Mouse (Mus musculus) erythroid progenitor cell, adult 5-6 weeks (primary cell): Measurements from ENCODE around the gene Carmil1. TPM values are rescaled to one million over a fixed set of nuclear protein-coding genes. Genes with fewer than 3 reads are reported as not detected.
A peak's percentile ranks its signal among the peaks of the same experiment; 100 is the strongest.
"Not testable (repeated sequence)": the region's sequence is repeated elsewhere in the genome, so short reads cannot be mapped to it uniquely, and the experiment has no call there.

Source experiments
- ATAC-seq: replicated peaks from 2 replicates; pipeline ENCODE4 v1.8.0; 2016; ENCODE audit warnings: moderate number of reproducible peaks, mild to moderate bottlenecking, moderate TSS enrichment, inconsistent platforms; ENCODE audit not compliant: poor library complexity, low FRiP score, severe bottlenecking
- total RNA-seq, 2 experiments: library from RNA; stranded (forward) in 1 of 2; stranded (reverse) in 1 of 2; fragments of 150-400 nt in 1 of 2; fragments of 186-747, 209-891 nt in 1 of 2; gene quantifications; 2 replicates each; pipeline versions ENCODE4 v1.2.3 to v1.2.4; 2015 to 2017; ENCODE audit warnings: low replicate concordance in 2 of 2

Carmil1 gene
- total RNA-seq, 2 experiments from 2014 or later = 0.68 to 3.8 TPM

DNA sequence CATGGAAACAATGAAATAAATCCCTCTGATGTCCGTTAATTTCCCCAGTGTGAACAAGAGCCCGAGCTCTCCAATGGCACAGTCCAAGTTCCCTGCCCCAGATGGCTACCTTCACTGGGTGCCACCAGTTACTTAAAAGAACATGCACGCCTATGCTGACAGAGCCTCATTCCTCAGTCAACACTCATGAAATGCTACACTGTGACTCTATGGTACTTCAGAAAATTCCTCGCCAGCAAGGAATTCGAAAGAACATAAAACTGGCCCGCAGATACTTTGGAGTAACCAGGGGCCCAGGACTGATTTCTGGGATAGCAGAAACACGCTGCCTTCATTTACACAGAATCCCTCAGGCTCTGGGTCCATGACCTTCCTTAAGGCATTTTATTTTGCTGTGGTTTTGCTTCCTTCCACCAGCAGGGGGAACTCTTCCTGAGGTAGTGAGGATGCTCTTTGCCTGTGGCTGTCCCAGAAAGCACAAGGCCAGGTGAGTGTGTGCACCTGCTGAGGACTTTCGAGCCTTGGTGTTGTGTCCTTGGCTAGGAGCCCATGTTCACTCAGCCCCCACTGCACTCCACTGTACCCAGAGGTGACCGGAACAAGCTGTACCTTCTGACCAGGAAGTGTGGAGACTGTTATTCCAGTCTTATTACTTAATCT is 167.8 kb downstream of the Carmil1 start:
- peak; percentile 83 for ATAC-seq

DNA sequence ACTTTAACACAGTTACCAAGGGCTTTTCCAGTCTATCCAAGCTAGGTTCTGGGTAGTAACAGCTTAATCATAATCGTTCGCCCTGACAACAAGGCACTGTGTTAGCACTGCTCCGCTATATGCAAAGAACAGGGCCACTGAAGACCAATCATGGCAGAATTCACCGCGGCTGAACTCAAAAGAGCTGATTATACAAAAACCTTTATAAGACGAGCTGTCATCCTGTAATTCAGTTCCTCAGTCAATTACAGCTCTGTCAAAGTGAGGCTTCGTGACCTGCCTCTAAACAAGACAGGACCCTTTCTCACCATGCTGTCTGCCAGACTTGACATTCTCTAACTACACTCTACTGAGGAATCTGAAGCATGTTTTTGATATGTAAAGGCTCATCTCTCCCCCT is 170.3 kb downstream of the Carmil1 start:
- no peak for ATAC-seq

DNA sequence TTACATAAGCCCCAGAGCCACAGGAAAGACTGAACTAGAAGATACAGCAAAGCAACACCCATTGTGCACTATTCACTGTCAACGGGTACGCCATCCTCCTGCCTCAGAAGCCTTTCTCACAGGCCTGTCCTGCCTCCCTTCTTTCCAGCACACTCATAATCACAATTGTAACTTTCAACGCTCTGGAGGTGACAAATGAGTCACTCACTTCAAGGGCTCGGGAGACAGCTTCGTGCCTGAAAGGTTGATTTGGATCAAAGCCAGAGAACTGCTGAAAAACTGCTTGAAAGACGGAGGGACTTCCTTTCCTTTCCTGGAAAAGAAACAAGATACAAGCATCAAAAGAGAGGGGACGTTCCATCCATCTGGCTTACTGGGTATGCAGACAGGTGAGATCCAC is 172.3 kb downstream of the Carmil1 start:
- ATAC-seq = no peak

DNA sequence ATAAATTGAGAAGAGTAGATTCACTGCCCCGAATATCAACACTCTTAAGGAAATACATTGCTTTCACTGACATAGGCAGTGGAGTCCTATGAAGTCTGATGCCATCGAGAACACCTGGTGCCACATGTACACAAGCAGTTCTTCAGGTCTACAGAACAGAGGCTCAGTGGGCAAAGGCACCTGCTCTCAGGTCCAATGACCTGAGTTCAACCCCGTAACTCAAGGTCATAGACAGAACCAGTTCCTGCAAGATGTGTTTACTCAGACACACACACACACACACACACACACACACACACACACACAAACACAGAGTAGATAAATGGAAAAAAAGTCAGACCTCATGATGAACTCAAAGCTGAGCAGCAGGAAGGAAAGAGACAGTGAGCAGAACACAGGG is 173.5 kb downstream of the Carmil1 start:
- ATAC-seq = no peak

DNA sequence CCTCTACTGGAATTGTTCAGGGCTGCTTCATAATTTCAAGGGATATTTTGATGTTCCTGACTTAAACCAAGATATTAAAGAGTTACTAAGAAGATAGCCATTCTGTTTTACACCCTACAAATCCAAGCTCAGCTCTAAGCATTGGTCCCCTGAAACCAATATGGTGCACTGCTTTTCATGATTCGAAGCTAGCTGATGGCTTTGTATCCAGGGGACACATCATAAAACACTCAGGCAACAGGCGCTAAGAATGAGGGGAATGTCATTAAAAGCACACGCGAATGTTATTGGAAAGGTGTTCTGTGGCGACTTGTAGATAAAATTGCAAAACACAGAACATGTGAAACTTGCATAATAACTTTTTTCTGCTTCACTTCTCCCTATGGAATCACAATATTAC is 174.8 kb downstream of the Carmil1 start:
- no peak for ATAC-seq

DNA sequence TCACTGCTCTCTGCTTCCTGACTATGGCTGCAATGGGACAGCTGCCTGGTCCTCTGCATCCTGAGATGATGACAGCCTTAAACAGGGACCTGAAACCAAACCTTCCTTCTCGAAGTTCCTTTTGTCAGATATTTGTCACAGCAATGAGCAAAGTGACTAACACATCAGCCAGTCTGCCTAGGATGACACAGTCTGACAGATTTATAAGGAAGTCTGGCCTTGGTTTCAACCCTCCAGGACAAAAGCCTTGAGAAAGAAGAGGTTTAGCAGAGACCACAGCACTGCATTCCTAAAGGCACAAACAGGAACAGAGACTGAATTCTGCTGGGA is 175.3 kb downstream of the Carmil1 start:
- no peak for ATAC-seq

DNA sequence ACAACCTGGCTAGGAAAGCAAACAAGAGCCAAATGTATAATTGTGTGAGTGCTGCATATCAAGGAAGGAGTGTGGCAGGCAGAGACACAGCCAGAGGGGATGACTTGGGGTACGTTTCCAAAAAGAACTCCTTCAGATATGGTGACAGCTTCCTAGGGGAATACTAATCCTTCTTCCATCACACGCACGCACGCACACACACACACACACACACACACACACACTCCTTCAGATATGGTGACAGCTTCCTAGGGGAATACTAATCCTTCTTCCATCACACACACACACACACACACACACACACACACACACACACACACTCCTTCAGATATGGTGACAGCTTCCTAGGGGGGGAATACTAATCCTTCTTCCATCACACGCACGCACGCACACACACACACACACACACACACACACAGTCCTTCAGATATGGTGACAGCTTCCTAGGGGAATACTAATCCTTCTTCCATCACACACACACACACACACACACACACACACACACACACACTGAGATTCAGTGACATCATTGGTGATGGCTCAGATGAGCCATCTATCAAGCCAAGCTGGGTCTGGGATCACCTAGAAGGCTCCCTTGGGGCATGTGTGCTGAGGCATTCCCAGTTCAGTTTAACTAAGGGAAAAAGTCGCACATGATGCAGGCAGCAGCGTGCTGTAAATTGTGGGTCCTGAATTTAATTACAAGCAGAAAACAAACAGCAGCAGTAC is 175.8 kb downstream of the Carmil1 start:
- ATAC-seq = not testable (repeated sequence)

DNA sequence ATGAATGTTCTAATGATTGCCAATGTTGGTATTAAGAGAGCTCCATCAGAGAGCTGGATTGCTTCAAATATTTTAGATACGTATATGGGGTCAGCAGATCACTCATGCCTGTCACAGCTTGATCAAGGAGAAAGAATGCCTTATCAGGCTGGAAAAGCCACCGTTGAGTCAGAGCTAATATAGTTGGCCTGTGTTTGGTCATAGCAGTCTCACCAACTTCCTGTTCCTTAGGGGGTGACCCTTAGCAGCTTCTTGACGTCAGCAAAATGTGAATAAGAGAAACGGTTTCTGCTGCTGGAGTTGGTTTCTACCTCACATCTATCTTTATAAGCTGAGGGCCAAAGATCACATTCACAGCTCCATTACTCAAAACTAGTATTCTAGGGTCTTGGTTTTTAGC is 176.6 kb downstream of the Carmil1 start:
- ATAC-seq = no peak

DNA sequence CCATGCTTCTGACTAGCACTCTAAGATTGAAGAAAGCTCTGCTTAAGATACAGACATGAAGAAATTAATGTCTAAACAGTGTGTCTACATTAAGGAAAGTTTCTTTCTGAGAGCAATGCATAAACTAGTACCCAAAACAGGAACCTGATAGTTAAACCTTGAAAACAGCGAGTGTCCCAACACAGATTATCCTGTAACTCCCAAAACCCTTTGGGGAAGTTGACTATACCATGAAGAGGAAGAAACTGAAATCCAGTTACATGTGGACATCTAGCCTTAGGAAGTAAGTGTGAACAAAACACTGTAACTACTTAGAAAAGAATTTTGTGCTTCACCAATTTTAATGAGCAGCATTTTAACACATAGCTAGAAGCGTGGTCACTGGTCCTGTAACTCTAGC is 177.4 kb downstream of the Carmil1 start:
- ATAC-seq = no peak

DNA sequence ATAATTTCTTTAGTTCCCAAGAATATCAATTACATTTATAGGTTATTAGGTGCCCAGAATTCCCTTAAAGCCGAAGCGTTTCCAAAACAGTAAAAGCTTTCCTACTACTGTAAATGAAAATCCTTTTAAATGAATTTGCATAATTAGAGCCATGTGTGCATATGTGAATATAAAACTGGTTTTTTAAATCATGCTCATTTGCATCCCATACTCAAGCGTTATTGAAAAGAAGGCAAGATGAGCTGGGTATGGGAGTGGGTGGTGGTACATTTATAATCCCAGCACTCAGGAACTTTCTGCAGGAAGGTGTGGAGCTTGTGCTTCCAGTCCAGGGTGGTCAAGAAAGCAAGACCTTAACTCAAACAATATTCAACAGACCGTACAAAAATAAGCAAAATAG is 178.3 kb downstream of the Carmil1 start:
- no peak for ATAC-seq

DNA sequence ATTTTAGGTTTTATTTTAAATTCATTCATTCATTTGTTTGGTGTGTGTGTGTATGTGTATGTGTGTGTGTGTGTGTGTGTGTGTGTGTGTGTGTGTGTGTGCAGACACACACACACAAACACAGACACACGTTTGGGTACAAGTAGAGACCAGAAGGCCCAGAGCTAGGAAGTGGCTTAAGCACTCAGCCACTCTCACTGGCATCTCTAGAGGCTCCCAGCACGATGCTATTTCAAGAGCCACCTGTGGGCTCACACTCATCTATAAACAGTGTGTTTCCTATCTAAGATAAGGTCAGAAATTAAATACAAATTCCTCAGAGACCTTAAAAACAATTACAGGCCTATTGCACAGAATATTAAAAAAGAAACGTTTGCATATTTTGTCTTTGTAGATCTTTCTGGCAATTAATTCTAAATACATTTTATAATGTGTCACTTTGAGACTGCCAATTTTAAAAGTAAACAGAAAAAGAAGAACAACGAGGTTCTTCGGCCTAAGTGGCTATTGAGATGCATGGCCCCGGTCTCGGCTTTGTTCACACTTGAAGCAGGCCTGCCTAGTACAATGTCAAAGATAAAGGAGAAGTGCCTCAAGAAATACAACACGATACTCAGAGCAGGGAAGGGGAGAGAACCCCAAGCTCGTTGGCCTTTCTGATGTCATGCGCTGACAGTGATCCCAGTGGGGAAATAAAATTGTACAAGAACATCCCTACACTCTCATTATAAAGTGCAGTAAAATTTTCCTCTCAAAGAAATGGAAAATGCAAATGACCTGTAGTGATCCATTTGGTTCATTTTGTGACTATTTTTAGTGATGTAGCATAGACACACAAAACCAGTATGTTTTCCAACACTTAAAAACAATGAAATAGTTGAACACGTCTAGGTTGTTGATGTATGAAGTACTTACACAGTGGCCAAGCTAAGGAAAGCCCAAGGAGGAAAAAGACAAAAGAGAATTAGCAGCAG is 179.2 kb downstream of the Carmil1 start:
- no peak for ATAC-seq

DNA sequence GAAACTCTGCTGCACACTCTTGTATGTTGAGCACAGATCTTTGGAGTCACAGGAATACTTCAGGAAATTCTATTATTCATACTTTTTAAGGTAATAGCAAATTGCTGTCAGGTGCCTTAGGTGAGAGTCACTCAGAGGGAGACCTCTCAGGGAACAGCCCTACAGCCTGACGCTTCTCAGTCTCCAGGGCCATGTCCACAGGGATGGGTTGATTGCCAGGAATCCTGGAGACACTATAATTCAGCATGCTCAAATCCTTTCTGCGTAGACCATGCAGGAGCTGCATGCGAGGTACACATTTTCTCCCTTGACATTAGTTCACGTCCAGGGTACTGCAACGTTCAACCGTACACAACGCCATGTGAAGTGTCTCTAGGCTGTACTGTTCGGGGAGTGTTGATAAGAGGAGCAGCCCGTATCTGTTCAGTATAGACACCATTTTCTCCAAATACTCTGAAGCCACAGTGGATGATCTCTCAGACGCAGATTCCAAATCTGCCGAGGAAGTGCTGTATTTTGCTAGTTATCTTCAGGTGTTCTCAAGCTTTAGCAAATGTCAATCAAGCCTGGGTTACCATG is 180.0 kb downstream of the Carmil1 start:
- no peak for ATAC-seq

DNA sequence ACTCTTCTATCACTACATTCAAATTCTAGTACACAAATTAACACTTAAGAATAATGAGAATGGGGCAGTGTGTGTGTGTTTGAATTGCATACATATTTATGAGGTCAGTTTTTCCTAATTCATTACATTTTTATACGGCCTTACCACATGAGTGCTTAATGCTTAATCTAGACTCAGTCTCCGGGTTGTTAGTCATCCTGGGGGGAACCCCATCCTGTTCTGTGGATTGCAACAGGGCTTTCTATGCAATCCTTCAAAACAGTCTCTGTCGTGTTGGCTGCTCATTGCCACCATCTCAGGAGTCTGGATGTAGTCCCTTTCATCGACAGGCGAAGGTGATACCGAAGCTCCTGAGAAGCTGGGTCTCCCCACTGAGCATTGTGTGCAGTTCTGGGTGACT is 184.0 kb downstream of the Carmil1 start:
- no peak for ATAC-seq

DNA sequence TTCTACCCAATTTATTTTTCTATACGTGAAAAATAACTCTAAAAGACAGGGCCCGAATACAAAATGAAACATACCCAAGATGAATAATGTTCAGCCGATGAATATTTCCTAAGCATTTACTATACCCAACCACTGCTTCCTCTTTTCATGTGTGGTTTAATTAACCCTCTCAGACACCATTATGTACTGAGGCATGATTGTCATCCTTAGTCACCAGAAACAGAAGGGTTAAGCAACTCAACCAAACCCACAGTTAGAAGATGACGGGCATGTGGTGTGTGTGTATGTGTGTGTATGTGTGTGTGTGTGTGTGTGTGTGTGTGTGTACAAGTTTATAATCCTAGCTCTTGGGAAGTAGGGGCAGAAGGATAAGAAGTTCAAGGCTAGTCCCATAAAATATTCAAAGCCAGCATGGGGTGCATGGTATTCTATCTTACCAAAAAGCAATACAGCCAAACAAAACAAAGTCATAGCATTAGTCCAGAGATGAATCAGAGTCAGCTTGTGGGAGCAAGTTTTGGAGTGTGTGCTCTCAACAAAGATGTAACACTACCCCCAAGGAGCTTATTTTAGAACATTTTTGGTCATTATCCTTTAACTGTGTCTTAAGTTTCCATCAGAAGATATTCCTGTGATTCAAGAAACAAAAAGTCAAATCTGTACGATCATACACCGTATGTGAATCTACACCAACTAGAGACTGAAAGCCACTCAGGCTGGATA is 185.6 kb downstream of the Carmil1 start:
- ATAC-seq = no peak

DNA sequence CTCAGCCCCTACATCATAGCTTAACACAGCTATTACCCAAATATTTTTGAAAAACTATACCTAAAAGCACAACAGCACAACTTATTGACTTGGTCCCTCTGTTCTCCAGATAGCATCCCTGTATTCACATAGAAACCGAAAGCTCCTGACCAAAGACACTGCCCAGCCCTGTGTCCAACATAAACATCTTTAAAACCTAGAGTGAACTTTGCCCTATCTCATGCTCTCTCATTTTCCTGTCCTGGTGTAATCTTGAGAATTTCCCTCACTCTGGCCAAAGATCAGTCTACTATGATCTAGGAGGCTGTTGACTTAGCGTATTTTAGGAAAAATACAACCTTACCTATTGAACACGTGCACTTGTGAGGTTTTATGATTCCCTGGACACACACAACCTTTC is 187.5 kb downstream of the Carmil1 start:
- ATAC-seq = no peak

DNA sequence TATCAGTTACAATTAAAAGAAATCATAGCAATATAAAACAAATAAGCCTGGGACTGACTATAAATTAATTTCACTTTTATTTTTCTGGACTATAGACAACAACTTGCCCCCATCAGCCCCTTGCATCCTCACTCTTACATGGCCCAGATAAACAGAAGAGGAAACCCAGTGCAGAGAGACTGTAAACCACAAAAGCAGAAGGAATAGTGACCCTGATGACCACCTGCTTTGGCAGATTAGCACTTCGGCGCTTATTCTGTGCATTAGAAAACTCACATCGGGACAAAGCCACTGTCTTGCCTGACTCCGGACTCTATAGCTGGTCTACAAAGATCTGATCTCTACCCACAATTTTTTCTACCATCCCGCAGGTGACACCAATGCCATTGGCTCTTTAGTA is 188.5 kb downstream of the Carmil1 start:
- no peak for ATAC-seq

DNA sequence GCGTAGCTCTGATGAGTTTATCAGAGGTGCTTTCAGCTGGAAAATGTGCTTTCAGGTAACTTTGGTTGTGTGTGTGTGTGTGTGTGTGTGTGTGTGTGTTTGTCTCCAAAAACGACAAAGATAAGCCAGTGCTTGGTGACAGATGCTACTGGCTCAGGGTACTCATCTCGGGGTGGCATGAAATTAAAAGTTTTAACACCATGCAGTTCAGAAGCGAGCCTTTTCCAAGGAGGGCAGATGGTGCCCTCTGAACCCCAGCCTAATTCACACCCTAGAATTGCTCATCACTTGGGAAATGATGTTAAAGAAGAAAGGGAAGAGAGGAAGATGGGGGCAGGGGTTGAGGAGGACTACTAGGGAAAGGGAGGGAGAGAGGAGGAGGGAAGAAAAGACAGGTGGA is 198.4 kb downstream of the Carmil1 start:
- ATAC-seq = no peak

DNA sequence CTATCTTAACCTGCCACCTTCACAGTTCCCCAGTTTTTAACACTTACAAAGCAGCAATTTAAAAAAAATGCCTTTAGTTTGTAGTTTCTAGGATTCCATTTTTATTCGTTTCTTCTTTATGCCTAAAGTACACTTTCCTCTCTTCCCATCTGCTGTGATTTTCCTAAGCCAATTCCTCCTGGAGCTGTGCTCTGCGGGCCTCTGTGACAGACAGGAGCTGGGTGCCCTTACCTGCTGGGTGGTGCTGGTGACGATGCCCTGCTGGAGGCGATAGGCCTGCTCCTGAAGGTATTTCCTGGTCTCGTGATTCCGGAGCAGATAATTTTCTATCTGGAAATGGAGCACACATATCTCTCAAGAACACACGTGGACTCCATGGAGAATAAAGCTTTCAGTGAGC is 198.9 kb downstream of the Carmil1 start:
- ATAC-seq = no peak

DNA sequence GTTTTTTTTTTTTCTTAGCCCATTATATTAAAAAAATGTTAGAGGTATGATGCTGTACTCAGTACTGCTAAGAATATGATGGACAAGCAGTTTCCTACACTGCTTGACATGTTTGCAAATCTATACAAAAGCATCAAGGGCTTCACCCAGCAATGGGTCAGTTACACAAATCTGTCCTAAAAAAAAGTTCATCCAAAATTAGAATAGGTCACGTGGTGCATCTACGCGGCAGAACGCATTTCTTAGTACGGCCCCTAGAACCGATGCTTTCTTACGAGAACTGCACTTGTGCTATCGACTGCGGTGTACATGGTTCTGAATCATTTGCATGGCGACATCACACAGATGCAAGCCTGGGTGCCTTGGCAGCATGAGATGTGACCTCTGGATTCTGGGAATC is 208.0 kb downstream of the Carmil1 start:
- ATAC-seq = no peak

DNA sequence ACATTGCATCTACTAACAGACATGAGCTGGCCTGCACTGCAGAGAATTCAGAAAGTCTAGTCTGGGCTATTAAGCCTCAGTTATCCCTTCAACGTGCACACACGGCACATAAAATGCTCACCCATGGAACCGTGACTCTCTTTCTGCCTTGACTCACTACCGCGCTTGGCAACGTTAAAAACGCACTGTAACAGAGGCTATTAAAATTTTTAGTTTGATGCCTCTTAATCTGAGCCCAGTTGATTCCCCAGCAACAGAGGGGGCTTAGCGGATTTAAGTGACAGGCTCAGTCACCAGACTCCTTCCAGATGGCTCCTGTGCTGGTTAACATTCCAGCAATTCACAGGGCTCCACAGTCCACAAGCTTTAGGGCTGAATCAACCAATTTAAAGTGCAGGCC is 213.0 kb downstream of the Carmil1 start:
- ATAC-seq = no peak
